Mouse (Mus musculus): ENCODE measurements around the gene Lamp1.

GRCm38 (mm10) chr8:13174811-13175210 lies 15.8 kb downstream of the Lamp1 start:
- TF ChIP-seq CTCF (IDR thresholded peaks at IDR 0.05; ENCODE audit: borderline replicate concordance, insufficient read depth, low read depth, low read length) (no peak), POLR2A (IDR thresholded peaks at IDR 0.05; ENCODE audit: borderline replicate concordance, insufficient read depth, low read length) (no peak)

Data from cerebellum, adult 2 months (tissue).